8 mouse cellular contexts compared by ENCODE assay signal in the genomic region with DNA sequence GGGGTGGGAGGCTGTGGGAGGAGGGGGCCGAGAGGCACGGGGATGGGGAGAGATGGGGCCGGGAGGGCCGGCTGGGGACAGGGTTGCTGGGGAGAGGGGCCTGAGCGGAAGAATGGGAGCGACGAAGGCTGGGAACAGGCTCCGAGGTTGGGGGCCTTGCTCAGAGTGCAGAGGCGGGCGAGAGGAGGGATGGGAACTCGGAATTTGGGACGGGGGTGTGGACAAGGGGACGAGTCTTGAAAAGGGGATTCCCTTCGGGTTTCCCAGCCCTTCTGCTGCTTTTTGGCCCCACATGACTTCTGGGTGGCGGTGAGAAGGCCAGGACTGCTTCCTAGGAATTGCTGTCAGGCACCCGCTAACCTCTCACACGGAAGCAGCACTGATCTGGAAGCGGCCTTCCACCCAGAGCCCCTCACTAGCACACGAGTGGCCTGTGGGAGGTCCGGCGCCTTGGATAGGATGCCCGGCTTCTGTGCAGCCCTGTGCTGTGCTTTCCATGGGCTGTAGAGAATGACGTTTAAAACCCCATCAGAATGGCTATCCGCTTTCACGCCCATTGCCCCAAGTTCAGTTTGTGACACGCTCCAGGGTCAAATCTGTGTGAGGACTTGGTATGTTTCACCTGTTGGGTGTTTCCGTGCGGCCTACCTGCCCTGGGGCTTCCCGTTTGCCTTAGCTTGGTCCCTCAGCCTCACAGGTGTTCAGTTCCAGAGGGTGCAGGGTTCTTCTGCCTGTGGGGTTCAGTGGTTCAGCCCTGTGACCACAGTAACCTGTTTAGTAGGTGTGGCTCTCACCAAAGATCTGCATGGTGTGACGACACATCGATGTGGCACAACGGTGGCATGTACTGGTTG. TPM values are rescaled to one million over a fixed set of nuclear protein-coding genes. Genes with fewer than 3 reads are reported as not detected.
A peak's percentile ranks its signal among the peaks of the same experiment; 100 is the strongest.
DNase-seq lines count a peak whose midpoint lies in the region; ATAC-seq and TF ChIP-seq lines count a peak whose summit lies in the region.

No protein-coding gene starts in this region.

- no peaks in the 10 kb centered on the region for H3K9me3 ChIP-seq in midbrain, embryonic 16.5 days (replicated peaks; ENCODE audit: control insufficient read depth, low read length, poor library complexity, severe bottlenecking)

- peaks cover 9% of the 10 kb centered on the region for H3K4me1 ChIP-seq in cortical plate, adult 2 months (ENCODE audit: control insufficient read depth, insufficient read depth, low read length)
- peaks cover 41% of the 10 kb centered on the region for H3K4me1 ChIP-seq in midbrain, embryonic 16.5 days (ENCODE audit: control insufficient read depth, insufficient read depth, low read length)

- no peak for TF ChIP-seq CTCF in cortical plate, adult 2 months (IDR thresholded peaks at IDR 0.05; ENCODE audit: extremely low read depth, insufficient read depth, low read length)

- peak overlapping the region; percentile 98 for H3K9ac ChIP-seq in midbrain, embryonic 16.5 days (ENCODE audit: low read depth, low read length)

- no peak for TF ChIP-seq POLR2A in cortical plate, adult 2 months (IDR thresholded peaks at IDR 0.05; ENCODE audit: extremely low read depth, insufficient read depth, low read length)

- H3K4me2 ChIP-seq in midbrain, embryonic 16.5 days (ENCODE audit: low read length): peak overlapping the region; percentile 94

- H3K27ac ChIP-seq in cortical plate, adult 2 months (ENCODE audit: insufficient read depth, low read length): no peak overlapping the region
- peak overlapping the region; percentile 79 for H3K27ac ChIP-seq in midbrain, embryonic 16.5 days (ENCODE audit: low read length)

- peak; percentile 38 for DNase-seq in embryo, embryonic 10.5 days (ENCODE audit: low spot score)
- DNase-seq in embryo, embryonic 9.5 days (ENCODE audit: extremely low spot score): no peak
- peak; percentile 48 for DNase-seq in 3134 (ENCODE audit: extremely low read depth, insufficient read length, low spot score)
- DNase-seq in induced T-regulatory cell, adult 2 months (ENCODE audit: low read depth): peak; percentile 68
- DNase-seq in spleen, adult 12 weeks (ENCODE audit: low spot score): no peak
- no peak for DNase-seq in urinary bladder, adult 18-20 months (ENCODE audit: low spot score in 2 of 2)

- H3K27me3 ChIP-seq in midbrain, embryonic 16.5 days (ENCODE audit: control insufficient read depth, insufficient read depth, low read depth, low read length): no peaks in the 10 kb centered on the region

- H3K4me3 ChIP-seq in cortical plate, adult 2 months (ENCODE audit: insufficient read depth, low read length): peak overlapping the region; percentile 61
- H3K4me3 ChIP-seq in midbrain, embryonic 16.5 days (ENCODE audit: low read depth, low read length): peak overlapping the region; percentile 88

- 19% methylated on average over 30 of the region's 32 CpGs for WGBS in midbrain, embryonic 16.5 days

- no peak for ATAC-seq in midbrain, embryonic 16.5 days

- peaks cover 5% of the 10 kb centered on the region for H3K36me3 ChIP-seq in midbrain, embryonic 16.5 days (ENCODE audit: control insufficient read depth, insufficient read depth, low read length)

RNA-seq across cellular contexts. Expression of gene Agpat1, which starts 2.4 kb away (rescaled TPM):
- 225 and 236 TPM in 2 replicates for polyA plus RNA-seq in cortical plate, adult 2 months (2012; rRNA removed)
- 118 TPM in 2 replicates for polyA plus RNA-seq in midbrain, embryonic 16.5 days (2015; fragmentation: Nextera tagmentation; extraction: Ambion mirVana)

RNA-seq across cellular contexts. Expression of gene Rnf5, which starts 2.9 kb away (rescaled TPM):
- 125 and 130 TPM in 2 replicates for polyA plus RNA-seq in cortical plate, adult 2 months (2012; rRNA removed)
- 291 and 298 TPM in 2 replicates for polyA plus RNA-seq in midbrain, embryonic 16.5 days (2015; fragmentation: Nextera tagmentation; extraction: Ambion mirVana)

RNA-seq across cellular contexts. Expression of gene Ager, which starts 8.8 kb away (rescaled TPM):
- polyA plus RNA-seq in cortical plate, adult 2 months (2012; rRNA removed): 1.5 and 1.6 TPM in 2 replicates
- 0.95 and 1.1 TPM in 2 replicates for polyA plus RNA-seq in midbrain, embryonic 16.5 days (2015; fragmentation: Nextera tagmentation; extraction: Ambion mirVana)

RNA-seq across cellular contexts. Expression of gene Egfl8, which starts 9.4 kb away (rescaled TPM):
- 5.3 and 6.1 TPM in 2 replicates for polyA plus RNA-seq in cortical plate, adult 2 months (2012; rRNA removed)
- polyA plus RNA-seq in midbrain, embryonic 16.5 days (2015; fragmentation: Nextera tagmentation; extraction: Ambion mirVana): 6.1 and 6.3 TPM in 2 replicates

RNA-seq across cellular contexts. Expression of gene Pbx2, which starts 15.3 kb away (rescaled TPM):
- polyA plus RNA-seq in cortical plate, adult 2 months (2012; rRNA removed): 66.2 and 72.6 TPM in 2 replicates
- 9.4 and 9.7 TPM in 2 replicates for polyA plus RNA-seq in midbrain, embryonic 16.5 days (2015; fragmentation: Nextera tagmentation; extraction: Ambion mirVana)

Comparison
In these comparisons a context has a peak if more than half of its experiments do, and no peak if none do; other contexts are left out.
1. DNase-seq: peak in embryo, embryonic 10.5 days (single experiment), 3134 (single experiment) and induced T-regulatory cell, adult 2 months (single experiment); none in embryo, embryonic 9.5 days (single experiment), spleen, adult 12 weeks (single experiment) and urinary bladder, adult 18-20 months (0 of 2).